Mouse (Mus musculus): ENCODE data around the gene Bphl. TPM values are rescaled to one million over a fixed set of nuclear protein-coding genes. Genes with fewer than 3 reads are reported as not detected.

Bphl gene
- polyA plus RNA-seq, 1 experiment from 2014 or later: 36.1 TPM

DNA sequence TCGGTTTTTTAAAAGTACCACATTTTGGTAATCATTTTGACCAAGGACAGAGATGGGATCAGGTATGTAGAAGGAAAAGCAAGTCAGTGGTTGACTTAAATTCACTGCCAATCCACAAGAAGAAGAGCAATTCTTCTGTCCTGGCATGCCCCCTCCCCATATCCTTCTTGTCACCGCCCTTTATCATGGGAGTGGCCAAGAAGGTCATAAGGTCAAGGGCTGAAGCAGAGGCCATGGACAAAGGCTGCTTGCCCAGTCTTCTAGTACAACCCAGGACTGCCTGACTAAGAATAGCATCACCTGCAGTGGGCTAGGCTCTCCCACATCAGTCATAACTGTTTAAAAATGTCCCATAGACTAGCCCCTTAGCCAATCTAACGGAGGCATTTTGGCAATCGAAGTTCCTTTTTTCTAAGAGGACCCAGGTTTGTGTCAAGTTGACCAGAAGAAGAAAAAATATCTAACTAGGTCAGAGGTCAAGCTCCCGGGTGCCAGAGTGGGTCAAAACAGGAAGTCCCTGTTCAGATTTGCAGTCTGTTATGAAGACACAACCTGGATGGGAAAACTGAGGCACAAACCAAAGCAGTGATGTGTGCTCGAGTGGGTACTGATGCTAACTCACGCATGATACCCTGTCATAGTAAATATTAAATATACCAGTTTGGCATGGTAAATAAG is 6.5 kb downstream of the Bphl start:
- Histone ChIP-seq H3K4me3 (ENCODE audit: low read depth, low read length) (no peak overlapping the region), H3K4me1 (ENCODE audit: control insufficient read depth, insufficient read depth, low read length) (peaks cover 6% of the 10 kb centered on the region; the same call in 1 of the 2 replicates), H3K36me3 (ENCODE audit: control insufficient read depth, insufficient read depth, low read length) (peaks cover 8% of the 10 kb centered on the region; the same call in 1 of the 2 replicates), H3K9ac (replicated peaks; ENCODE audit: low read depth, low read length) (no peak overlapping the region), H3K9me3 (ENCODE audit: control insufficient read depth, low read depth, low read length) (no peaks in the 10 kb centered on the region), H3K27ac (ENCODE audit: low read length) (no peak overlapping the region), H3K27me3 (ENCODE audit: control insufficient read depth, insufficient read depth, low read length) (no peaks in the 10 kb centered on the region), H3K4me2 (replicated peaks; ENCODE audit: low read depth, low read length) (no peak overlapping the region)
- ATAC-seq (ENCODE audit: insufficient number of reproducible peaks, insufficient read depth, low FRiP score, low read depth): no peak
- 69% methylated on average over 7 of the region's 7 CpGs for WGBS

DNA sequence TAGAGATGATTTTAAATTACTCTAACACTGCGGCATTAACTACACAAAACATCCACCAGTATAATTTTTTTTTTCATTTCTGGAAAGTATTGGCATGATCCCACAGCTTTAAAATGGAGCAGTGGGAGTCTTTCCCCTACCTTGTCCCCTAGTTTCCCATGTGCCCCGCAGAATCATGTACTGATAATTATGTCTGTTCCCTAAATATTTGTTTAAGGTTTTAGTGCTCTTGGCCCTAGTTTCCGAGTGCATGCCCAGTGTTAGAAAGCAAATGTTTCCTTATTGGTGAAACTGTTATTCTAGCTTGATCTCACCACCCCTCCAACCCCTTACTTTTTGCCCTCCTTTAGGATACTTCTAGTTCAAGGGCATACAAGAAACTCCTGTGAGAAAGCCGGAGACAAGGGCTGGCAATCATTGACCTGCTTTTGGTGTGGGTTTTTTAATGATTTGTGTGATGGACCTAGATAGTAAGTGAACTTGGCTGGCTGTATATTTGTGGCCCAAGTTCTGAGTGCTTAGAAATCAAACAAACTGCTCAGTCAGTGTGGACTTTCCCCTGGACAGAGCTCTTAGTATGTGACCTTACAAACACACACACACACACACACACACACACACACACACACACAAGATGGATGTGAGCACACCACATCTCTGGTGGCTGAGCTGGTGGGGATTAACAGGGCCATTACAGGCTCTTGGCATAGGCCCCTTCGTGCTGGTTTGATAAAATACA is 8.3 kb downstream of the Bphl start:
- Histone ChIP-seq H3K36me3 (ENCODE audit: control insufficient read depth, insufficient read depth, low read length) (peaks cover 11% of the 10 kb centered on the region; the same call in 1 of the 2 replicates), H3K27ac (ENCODE audit: low read length) (no peak overlapping the region), H3K4me3 (ENCODE audit: low read depth, low read length) (no peak overlapping the region), H3K9ac (replicated peaks; ENCODE audit: low read depth, low read length) (no peak overlapping the region), H3K4me1 (ENCODE audit: control insufficient read depth, insufficient read depth, low read length) (0 out of 2 replicates have a peak, but pooled peaks cover 3% of the 10 kb centered on the region), H3K4me2 (replicated peaks; ENCODE audit: low read depth, low read length) (no peak overlapping the region), H3K27me3 (ENCODE audit: control insufficient read depth, insufficient read depth, low read length) (no peaks in the 10 kb centered on the region), H3K9me3 (ENCODE audit: control insufficient read depth, low read depth, low read length) (no peaks in the 10 kb centered on the region)
- WGBS: 47% methylated on average over 5 of the region's 5 CpGs
- 0 out of 2 replicates have a peak, but pooled peaks have one; percentile 50 for ATAC-seq (ENCODE audit: insufficient number of reproducible peaks, insufficient read depth, low FRiP score, low read depth)

DNA sequence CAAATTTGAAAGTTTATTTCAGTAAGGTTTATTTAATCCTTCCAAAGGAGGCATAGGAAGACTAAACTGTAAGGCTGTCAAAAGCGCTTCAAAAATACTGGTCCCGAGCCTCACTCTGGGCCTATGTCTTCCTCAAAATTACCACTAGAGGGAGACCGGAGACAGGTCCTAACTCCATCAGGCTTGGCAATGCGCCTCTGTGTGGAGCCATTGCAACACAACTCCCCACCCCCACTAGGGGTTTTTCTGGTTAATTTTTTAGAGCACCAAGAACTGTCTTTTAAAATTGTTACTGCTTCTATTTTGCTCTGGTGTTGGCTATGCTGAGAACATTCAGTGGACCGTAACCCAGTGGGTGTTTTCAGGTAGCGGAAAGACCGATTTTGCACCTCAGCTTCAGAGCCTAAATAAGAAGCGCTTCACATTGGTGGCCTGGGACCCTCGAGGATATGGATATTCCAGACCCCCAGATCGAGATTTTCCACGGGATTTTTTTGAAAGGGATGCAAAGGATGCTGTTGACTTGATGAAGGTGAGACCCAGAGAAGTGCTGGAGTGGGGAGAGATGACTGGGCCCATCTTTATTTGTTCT is 9.1 kb downstream of the Bphl start:
- H3K36me3 ChIP-seq (ENCODE audit: control insufficient read depth, insufficient read depth, low read length): peaks cover 15% of the 10 kb centered on the region; the same call in 1 of the 2 replicates
- WGBS: 42% methylated on average over 11 of the region's 11 CpGs
- no peak overlapping the region for H3K27ac ChIP-seq (ENCODE audit: low read length)
- no peaks in the 10 kb centered on the region for H3K9me3 ChIP-seq (ENCODE audit: control insufficient read depth, low read depth, low read length)
- H3K27me3 ChIP-seq (ENCODE audit: control insufficient read depth, insufficient read depth, low read length): no peaks in the 10 kb centered on the region
- no peak overlapping the region for H3K9ac ChIP-seq (replicated peaks; ENCODE audit: low read depth, low read length)
- H3K4me2 ChIP-seq (replicated peaks; ENCODE audit: low read depth, low read length): no peak overlapping the region
- ATAC-seq (ENCODE audit: insufficient number of reproducible peaks, insufficient read depth, low FRiP score, low read depth): peak; percentile 86
- H3K4me1 ChIP-seq (ENCODE audit: control insufficient read depth, insufficient read depth, low read length): 0 out of 2 replicates have a peak, but pooled peaks cover 3% of the 10 kb centered on the region
- H3K4me3 ChIP-seq (ENCODE audit: low read depth, low read length): no peak overlapping the region

DNA sequence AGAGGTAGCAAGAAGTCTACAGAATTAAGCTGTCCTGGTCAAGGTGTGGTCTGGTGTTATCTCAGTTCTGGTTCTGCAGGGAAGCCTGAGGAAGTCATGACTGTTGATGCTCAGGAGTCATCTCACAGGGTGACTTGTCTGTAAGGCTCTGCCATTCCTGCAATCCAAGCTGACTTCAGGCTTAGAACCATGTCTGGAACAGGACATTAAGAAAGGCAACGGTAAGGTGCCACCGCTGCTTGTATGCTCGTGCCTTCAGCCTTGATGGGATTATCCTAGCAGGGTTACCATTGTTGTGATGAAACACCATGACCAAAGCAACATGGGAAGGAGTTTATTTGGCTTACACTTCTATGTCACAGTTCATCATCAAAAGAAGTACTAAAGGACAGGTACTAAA is 10.1 kb downstream of the Bphl start:
- 89% methylated on average over 3 of the region's 3 CpGs for WGBS
- Histone ChIP-seq H3K4me2 (replicated peaks; ENCODE audit: low read depth, low read length) (no peak overlapping the region), H3K9ac (replicated peaks; ENCODE audit: low read depth, low read length) (no peak overlapping the region), H3K36me3 (ENCODE audit: control insufficient read depth, insufficient read depth, low read length) (peaks cover 15% of the 10 kb centered on the region; the same call in 1 of the 2 replicates), H3K27me3 (ENCODE audit: control insufficient read depth, insufficient read depth, low read length) (no peaks in the 10 kb centered on the region), H3K4me3 (ENCODE audit: low read depth, low read length) (no peak overlapping the region), H3K27ac (ENCODE audit: low read length) (no peak overlapping the region), H3K4me1 (ENCODE audit: control insufficient read depth, insufficient read depth, low read length) (0 out of 2 replicates have a peak, but pooled peaks cover 3% of the 10 kb centered on the region), H3K9me3 (ENCODE audit: control insufficient read depth, low read depth, low read length) (no peaks in the 10 kb centered on the region)
- ATAC-seq (ENCODE audit: insufficient number of reproducible peaks, insufficient read depth, low FRiP score, low read depth): no peak

DNA sequence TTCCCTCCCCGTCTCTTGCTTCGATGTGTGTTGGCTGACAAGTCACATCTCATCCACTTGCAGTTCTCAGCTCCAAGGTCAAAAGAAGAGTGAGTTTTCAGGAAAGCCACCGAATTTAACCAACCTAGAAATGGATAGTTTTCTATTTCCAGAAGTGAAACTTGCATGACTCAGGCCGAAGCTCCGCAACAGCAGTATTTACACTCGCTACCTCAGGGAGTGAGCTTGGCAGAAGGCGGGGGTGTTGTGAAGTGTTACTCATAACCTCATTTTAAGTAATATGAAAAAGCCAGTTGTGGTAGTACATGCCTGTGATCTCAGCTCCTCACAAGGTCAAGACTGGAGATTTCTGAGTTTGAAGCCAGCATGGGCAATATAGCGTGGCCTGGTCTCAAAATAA is 13.1 kb downstream of the Bphl start:
- ATAC-seq (ENCODE audit: insufficient number of reproducible peaks, insufficient read depth, low FRiP score, low read depth): no peak
- H3K27ac ChIP-seq (ENCODE audit: low read length): no peak overlapping the region
- no peaks in the 10 kb centered on the region for H3K27me3 ChIP-seq (ENCODE audit: control insufficient read depth, insufficient read depth, low read length)
- no peak overlapping the region for H3K9ac ChIP-seq (replicated peaks; ENCODE audit: low read depth, low read length)
- H3K9me3 ChIP-seq (ENCODE audit: control insufficient read depth, low read depth, low read length): no peaks in the 10 kb centered on the region
- 96% methylated on average over 8 of the region's 8 CpGs for WGBS
- H3K36me3 ChIP-seq (ENCODE audit: control insufficient read depth, insufficient read depth, low read length): peaks cover 15% of the 10 kb centered on the region; the same call in 1 of the 2 replicates
- H3K4me3 ChIP-seq (ENCODE audit: low read depth, low read length): no peak overlapping the region
- no peak overlapping the region for H3K4me2 ChIP-seq (replicated peaks; ENCODE audit: low read depth, low read length)
- no peaks in the 10 kb centered on the region for H3K4me1 ChIP-seq (ENCODE audit: control insufficient read depth, insufficient read depth, low read length)

DNA sequence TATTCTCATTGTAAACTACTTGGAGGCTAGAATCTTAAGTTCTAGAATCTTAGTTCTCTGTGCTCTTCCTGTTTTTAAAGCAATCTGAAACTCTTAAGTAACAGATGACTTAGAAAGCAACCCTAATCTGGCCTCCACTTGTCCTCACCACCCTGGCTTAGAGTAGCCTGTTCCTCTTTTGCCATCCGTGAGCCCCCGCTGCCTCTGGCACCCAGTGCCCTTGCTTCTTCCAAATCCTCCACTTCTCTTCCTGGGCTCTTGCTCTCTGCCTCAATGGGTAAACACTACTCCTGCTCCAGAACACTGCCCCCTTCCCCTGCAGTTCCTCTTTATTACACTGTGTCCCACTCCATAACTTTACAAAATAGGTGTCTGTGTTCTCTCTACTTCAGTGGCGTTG is 14.3 kb downstream of the Bphl start:
- Histone ChIP-seq H3K9ac (replicated peaks; ENCODE audit: low read depth, low read length) (no peak overlapping the region), H3K4me1 (ENCODE audit: control insufficient read depth, insufficient read depth, low read length) (no peaks in the 10 kb centered on the region), H3K36me3 (ENCODE audit: control insufficient read depth, insufficient read depth, low read length) (peaks cover 15% of the 10 kb centered on the region; the same call in 1 of the 2 replicates), H3K4me2 (replicated peaks; ENCODE audit: low read depth, low read length) (no peak overlapping the region), H3K27me3 (ENCODE audit: control insufficient read depth, insufficient read depth, low read length) (no peaks in the 10 kb centered on the region), H3K4me3 (ENCODE audit: low read depth, low read length) (no peak overlapping the region), H3K9me3 (ENCODE audit: control insufficient read depth, low read depth, low read length) (no peaks in the 10 kb centered on the region), H3K27ac (ENCODE audit: low read length) (no peak overlapping the region)
- ATAC-seq (ENCODE audit: insufficient number of reproducible peaks, insufficient read depth, low FRiP score, low read depth): no peak
- WGBS: 92% methylated on average over 3 of the region's 3 CpGs

DNA sequence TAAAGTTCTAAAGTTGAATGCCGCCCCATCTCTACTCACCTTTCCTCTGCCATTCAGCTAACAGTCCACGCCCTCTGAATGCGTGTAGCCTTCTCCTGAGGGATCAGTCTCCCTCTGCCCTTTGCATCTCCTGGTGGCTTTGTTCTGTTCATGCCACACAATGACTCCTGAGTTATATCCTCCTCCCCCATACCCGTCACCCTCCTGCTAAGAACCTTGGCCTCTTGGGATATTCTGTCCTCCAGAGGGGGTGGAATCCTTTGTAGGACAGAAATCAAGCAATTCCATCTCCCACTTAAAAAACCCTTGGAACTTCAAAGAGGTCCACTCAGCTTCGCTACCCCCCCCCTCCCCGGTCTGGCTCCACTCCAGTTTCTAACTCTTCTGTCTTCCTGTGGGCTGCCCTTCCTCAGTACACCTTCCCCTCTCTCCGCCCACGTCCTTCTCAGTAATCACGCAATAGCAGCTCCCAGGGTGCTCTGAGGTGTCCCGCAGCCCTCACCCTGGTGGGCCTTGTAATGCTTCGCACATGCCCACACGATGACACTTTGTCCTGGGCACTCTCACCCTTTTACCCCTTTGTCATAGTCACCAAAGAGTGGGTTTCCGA is 16.4 kb downstream of the Bphl start:
- Histone ChIP-seq H3K27me3 (ENCODE audit: control insufficient read depth, insufficient read depth, low read length) (no peaks in the 10 kb centered on the region), H3K4me2 (replicated peaks; ENCODE audit: low read depth, low read length) (no peak overlapping the region), H3K9ac (replicated peaks; ENCODE audit: low read depth, low read length) (no peak overlapping the region), H3K27ac (ENCODE audit: low read length) (no peak overlapping the region), H3K9me3 (ENCODE audit: control insufficient read depth, low read depth, low read length) (no peaks in the 10 kb centered on the region), H3K4me1 (ENCODE audit: control insufficient read depth, insufficient read depth, low read length) (no peaks in the 10 kb centered on the region), H3K4me3 (ENCODE audit: low read depth, low read length) (no peak overlapping the region), H3K36me3 (ENCODE audit: control insufficient read depth, insufficient read depth, low read length) (peaks cover 7% of the 10 kb centered on the region; the same call in 1 of the 2 replicates)
- ATAC-seq (ENCODE audit: insufficient number of reproducible peaks, insufficient read depth, low FRiP score, low read depth): no peak
- 71% methylated on average over 13 of the region's 13 CpGs for WGBS

DNA sequence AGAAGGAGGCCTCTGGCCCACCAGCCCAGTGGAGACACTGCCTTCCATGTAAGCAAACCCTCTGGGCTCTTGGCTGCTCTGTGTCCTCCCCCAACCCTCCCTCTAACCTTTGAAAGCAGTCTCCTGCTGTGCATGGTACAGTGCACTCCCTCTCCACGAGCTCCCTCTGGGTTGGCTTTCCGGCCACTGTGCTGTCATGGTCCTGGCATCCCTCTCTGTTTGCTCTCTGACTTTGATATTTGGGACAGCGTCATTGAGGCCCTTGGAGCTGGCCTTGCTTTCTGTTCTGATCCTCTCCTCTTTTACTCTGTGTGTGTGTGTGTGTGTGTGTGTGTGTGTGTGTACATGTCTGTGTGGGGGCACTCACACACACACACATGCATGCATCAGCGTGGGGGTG is 17.0 kb downstream of the Bphl start:
- Histone ChIP-seq H3K27me3 (ENCODE audit: control insufficient read depth, insufficient read depth, low read length) (no peaks in the 10 kb centered on the region), H3K9ac (replicated peaks; ENCODE audit: low read depth, low read length) (no peak overlapping the region), H3K4me3 (ENCODE audit: low read depth, low read length) (no peak overlapping the region), H3K4me1 (ENCODE audit: control insufficient read depth, insufficient read depth, low read length) (no peaks in the 10 kb centered on the region), H3K36me3 (ENCODE audit: control insufficient read depth, insufficient read depth, low read length) (peaks cover 7% of the 10 kb centered on the region; the same call in 1 of the 2 replicates), H3K9me3 (ENCODE audit: control insufficient read depth, low read depth, low read length) (no peaks in the 10 kb centered on the region), H3K4me2 (replicated peaks; ENCODE audit: low read depth, low read length) (no peak overlapping the region), H3K27ac (ENCODE audit: low read length) (no peak overlapping the region)
- WGBS: 69% methylated on average over 4 of the region's 4 CpGs
- ATAC-seq (ENCODE audit: insufficient number of reproducible peaks, insufficient read depth, low FRiP score, low read depth): no peak

All from stomach, embryonic 14.5 days (tissue).